Mouse (Mus musculus): ENCODE measurements around the gene Spg7.
"Not testable (repeated sequence)": the region's sequence is repeated elsewhere in the genome, so short reads cannot be mapped to it uniquely, and the experiment has no call there.

Spg7 gene

DNA sequence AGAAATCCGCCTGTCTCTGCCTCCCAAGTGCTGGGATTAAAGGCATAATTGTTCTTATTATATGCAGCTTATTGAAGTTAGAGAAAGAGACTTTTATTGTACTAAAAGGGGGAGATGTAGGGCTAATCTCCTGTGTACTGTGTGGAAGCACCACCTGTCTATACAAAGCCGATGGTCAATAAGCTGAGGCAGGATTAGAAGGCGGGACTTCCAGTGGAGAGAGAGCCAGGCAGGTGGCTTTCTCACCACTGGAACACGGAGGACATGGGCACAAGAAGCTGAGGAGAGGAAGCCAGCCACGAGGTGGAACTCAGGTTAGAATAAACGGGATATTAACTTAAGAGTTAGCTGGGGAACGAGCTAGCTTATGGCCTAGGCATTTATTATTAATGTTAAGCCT is at the start of gene Spg7:
Spg7 (plus strand) TSS at position 222 of the 400 bp plus-strand sequence.
- DNase-seq (ENCODE audit: inconsistent ontology term): no peak

DNA sequence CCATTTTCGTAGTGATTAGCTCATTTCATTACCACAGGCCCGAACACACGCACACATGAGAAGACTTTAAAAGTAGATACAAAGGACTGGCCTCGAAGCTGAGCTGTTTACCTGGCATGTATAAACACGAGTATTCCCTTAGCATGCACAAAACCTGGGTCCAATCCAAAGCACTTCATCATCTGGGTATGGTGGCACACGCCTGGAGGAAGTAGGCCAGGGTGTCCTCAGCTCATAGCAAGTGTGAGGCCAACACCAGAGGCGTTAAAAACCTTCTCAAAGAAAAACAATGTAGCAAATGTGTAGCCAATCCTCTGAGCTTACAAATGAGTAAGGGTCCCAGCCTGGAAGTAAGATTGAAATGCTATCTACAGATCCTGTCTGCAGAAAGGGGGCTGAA is 48.3 kb upstream of the Spg7 start:
- DNase-seq (ENCODE audit: inconsistent ontology term): no peak

DNA sequence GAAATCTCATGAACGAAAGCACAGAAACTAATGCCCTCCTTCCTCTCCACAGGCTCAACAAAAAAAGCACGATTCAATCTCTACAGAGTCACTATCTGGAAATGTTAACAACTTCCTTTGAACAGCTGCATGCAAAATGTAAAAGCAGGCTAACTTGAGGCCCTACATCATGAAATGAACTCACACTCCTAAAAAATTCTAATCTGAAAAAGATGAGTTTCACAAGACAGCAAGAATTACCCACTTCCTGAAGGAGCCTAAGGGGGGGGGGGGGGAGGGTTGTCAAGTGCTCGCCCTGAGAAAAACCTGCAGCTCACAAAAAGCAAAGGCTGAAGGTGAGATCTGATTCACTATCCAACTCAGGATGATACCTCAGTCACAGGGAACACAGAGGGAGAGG is 47.7 kb upstream of the Spg7 start:
- no peak for DNase-seq (ENCODE audit: inconsistent ontology term)

DNA sequence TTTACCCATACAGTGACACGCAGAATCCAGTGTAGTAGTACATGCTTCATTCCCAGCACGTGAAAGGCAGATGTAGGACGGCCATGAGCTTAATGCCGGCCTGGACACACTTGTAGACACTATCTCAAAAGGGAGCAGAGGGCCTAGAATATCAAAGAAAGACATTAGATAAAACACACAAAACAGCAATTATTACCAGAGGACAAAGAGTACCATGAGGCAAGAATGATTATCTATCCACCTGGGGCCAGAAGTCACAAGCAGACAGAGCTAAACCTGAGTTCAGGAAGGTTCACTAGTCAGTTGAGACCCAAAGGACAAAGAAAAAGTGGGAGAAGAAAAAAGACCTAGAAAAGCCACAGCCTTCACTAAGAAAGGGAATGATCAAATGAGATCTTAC is 45.6 kb upstream of the Spg7 start:
- no peak for DNase-seq (ENCODE audit: inconsistent ontology term)

DNA sequence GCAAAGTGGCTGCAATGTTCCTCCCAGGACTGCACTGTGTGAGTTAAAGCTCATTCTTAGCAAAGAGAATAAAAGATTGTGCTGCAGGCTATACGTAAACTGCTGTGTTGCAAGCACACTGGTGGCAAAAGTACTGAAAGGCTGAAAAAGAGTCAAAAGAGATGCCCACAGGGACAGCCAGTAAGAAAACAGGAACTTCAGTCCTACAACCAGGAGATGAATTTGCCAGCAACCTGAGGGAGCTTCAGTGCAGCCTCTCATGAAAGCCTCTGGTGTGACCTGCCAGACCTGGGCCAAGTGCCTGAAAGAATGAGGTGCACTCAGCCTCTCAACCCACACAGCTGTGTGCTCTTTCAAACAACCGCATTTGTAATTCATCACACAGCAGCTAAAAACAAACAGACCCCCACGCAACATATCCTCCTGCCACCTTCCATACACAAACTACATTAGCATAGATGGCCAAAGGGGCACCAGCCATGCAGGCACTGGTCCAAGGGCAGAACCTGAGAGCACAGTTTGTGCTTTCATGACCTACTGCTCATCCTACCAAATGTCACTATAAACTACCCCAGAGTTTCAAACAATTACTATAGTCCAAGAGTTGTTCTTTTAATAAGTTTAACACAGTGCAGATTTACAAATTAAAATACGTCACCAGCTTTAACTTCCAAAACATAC is 44.1 kb upstream of the Spg7 start:
- no peak for DNase-seq (ENCODE audit: inconsistent ontology term)

DNA sequence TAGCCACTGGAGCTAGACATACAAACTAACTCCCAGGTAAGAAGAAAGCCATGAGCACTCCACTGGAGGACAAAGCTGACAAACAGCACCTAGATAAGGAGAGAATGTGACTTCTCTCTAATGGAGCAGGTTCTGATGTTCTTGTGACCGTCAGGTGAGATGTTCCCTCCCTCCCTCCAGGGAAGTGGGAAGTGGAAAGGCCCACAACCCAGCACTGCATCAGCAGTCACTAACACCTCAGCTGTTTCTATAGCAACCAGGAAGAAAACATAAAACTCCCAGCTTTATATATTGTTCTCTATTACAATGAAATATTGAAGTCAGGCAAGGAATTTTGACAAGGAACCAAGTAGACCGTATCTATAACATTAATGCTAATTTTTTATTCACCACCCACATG is 42.7 kb upstream of the Spg7 start:
- no peak for DNase-seq (ENCODE audit: inconsistent ontology term)

DNA sequence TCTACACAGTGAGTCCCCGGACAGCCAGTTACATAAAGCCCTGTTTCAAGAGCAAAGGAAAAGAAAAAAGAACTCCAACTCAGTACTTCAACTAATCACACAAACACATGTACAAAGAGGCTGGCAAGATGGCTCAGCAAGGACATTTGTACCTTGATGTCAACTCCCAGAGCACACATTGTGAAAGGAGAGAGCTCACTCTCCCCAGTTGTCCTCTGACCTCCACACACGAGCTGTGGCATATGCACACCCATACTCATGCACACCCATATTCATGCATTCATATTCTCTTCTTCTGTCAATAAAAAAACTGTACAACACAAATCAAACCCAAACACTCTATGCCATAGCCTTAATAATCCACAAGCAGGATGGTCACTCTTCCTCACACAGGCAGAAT is 41.9 kb upstream of the Spg7 start:
- DNase-seq (ENCODE audit: inconsistent ontology term): no peak

DNA sequence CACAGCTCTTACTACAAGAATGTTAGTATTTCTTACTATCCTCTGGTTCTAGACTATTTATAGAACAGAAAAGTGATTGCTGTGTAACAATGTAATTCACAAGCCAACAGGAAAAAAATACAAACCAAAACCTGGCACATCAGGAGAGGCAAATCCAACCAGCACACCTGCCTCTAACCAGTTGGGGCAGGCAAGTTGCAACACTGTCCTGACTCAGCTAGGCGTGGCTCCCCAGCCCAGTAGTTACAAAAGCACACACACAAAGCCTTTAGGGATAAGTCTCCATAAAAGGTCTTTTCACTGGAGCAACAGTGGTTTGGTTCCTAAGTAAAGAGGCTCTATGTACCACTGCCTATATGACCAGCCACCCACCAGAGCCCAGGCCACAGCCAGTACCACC is 41.5 kb upstream of the Spg7 start:
- DNase-seq (ENCODE audit: inconsistent ontology term): peak; percentile 42

DNA sequence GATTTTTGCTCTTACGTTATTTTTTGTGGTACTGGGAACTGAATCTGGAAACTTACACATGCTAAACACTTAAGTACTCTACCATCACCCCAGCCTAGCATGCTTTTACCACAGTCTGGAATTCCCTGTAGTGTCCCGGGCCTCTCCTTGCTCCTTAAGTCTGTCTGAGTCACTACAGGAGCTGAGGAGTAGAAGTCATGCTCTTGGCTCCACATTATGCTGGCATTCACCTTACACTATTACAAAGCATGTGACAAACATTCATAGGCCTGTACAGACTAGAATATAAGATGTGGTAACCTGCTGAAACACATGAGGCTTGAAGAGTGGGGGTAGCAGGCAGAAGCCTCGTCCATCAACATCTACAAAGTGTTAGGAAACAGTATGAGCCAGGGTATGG is 40.0 kb upstream of the Spg7 start:
- no peak for DNase-seq (ENCODE audit: inconsistent ontology term)

DNA sequence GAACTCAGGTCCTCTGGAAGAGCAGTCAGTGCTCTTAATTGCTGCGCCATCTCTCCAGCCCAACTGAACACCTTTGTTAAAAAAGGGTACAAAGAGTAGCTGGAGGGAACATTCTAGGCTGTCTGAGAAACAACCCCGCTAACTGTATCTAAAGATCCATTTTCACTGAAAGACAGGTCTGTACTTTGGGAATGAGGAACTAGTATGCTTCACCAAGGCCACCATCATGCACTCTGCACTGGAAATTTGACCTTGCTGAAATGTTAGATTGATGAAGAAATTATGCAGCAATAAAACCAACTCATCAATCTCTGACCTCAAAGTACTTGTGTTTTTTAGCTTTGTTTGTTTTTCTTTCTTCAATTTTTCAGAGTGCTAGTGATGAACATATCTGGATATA is 38.5 kb upstream of the Spg7 start:
- no peak for DNase-seq (ENCODE audit: inconsistent ontology term)

DNA sequence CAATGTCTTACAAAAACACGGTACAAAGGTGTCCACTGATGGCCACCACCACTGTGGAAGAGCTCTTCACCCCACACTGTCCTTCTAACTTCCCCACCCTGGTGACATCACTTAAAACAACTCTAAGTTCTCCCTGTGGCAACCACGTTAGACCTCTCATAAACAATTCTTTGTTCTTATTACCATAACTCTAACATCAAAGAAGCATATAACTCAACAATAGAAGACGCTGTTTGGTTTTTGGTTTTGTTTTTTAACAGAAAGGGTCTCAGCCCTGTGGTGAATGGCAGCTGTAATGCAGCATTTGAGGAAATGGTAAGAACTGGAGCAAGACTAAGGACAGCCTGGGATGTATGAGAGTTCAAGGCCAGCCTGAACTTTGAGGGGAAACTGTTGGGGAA is 36.8 kb upstream of the Spg7 start:
- DNase-seq (ENCODE audit: inconsistent ontology term): no peak

DNA sequence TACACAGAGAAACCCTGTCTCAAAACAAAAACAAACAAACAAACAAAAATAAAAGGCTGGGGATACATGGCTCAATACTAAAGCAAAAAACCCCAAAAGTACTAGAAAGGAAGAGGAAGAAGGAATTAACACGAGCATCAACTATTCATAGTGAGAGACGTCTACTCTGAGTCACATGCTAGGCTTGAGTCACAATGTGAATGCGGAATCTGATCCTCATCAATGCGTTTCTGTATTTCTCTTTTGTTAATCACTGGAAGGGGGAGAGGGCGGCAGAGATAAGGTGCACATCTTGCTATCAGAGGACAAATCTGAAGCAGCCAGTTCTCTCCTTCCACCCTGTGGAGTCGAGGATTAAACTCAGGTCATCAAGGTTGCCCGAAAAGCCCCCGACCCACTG is 35.0 kb upstream of the Spg7 start:
- no peak for DNase-seq (ENCODE audit: inconsistent ontology term)

DNA sequence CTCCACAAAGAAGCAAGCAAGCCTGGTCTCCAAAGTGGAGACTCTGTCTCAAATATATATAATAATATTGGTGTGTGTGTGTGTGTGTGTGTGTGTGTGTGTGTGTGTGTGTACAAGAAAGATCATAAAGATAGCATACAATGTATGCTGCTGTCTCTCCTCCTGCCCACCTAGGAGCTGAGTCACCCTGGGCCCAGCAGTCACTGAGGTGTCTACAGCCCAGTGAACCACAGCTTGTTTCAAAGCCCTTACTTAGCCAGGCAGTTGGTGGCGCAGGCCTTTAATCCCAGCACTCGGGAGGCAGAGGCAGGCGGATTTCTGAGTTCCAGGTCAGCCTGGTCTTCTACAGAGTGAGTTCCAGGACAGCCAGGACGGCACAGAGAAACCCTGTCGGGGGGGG is 32.7 kb upstream of the Spg7 start:
- not testable (repeated sequence) for DNase-seq (ENCODE audit: inconsistent ontology term)

DNA sequence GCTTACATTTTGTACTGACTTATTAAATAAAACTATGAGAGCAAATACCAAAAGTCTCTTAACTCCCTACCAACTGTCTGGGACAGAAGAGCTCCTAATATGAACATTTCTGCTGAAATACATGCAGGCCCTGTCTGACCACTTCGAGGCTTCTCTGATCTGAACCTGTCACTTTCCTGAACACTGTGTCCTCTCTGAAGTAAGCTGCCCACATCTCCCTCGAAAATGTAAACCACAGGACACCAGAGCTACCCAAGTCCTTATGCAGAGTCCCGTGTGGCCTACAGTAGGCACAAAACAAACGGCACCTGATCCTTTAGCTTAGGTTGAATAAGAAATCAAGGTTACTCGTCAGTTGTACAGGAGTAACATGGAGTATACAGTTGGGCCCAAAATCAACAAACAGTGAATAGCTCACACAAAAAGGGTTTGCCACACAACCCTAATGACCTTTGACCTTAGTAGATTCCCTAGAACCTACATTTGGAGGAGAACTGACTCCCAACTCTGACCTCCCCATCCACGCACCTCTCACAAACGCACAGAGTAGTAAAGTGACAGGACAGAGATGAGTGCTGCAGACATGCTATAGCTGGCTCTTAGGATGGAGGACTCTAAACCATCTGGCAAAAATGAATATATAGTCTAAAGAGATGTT is 31.3 kb upstream of the Spg7 start:
- no peak for DNase-seq (ENCODE audit: inconsistent ontology term)

DNA sequence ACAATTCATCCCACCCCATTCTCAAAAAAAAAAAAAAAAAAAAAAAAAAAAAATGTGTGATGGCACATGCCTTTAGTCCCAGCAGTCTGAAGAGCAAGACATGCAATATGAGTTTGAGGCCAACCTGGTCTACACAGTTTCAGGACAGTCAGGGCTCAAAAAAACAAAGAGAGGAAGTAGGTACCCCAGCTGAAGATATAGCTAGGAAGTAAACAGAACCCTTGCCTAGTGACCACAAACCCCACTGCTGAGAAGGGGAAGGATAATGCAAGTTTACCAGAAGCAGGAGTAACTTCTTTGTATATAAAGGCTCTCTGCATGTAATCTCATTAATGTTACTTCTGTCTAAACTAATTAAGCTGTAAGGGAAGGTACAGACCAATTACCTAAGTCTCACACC is 30.0 kb upstream of the Spg7 start:
- no peak for DNase-seq (ENCODE audit: inconsistent ontology term)

DNA sequence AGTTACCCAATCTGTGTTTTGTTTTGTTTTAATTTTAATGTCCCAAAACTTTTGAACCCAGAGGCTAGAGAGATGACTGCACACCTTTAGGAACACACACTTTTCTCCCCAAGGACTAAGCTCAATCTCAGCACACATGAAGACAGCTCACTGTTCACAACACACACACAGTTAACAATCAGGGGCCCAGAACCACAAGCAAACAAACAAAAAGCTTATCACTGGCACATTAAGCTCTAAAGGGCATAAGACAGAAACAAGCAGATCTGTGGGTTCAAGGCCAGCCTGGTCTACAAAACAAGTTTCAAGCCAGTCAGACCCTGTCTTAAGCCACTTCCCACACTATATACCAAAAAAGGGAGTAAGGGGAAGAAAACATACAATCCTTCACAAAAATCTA is 29.3 kb upstream of the Spg7 start:
- DNase-seq (ENCODE audit: inconsistent ontology term): no peak

DNA sequence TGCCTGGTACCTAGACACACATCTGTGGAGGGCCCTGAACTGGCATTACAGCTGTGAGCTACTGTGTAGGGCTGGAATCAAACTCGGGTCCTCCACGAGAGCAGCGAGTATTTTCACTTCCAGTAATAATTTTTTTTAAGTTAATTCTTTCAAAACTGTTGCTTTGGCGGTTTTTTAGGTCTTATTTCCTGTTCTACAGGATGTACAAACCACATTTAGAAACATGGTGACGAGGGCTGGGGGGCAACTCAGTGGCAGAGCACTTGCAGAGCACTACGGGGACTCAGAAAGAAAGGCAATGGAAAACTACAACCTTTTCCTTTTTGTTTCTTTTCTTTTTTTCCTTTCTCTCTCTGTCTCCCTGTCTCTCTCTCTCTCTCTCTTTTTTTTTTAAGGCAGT is 28.6 kb upstream of the Spg7 start:
- no peak for DNase-seq (ENCODE audit: inconsistent ontology term)

DNA sequence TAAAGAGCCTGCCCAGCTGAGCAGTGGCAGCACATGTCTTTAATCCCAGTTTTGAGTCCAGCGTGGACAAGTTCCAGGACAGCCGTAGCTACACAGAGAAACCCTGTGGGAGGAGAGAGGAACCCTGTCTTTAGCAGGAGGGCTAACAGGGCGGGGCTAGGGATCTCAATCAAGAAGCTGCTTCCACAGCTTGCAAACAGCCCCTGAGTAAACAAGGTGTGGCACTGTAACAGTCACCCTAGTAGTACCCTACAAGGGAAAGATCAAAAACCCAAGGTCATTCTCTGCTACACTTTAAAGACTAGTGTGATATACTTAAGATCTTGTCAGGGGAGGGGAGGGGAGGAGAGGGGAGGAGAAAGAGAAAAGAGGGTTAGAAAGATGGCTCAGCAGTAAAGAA is 25.8 kb upstream of the Spg7 start:
- no peak for DNase-seq (ENCODE audit: inconsistent ontology term)

DNA sequence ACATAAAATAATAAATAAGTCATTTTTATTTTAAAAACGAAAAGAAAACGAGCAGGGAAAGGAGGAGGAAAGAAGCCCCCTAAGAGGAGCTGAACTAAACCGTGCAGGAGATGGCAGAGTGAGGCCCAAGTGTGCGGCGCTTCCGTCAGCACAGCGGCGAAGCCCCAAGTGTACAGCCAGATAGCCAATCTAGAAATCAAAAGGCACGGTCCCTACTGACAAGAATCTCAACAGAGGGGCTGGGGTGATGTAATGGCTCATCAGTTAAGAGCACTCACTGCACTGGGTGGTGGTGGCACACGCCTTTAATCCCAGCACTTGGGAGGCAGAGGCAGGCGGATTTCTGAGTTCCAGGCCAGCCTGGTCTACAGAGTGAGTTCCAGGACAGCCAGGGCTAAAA is 25.3 kb upstream of the Spg7 start:
- DNase-seq (ENCODE audit: inconsistent ontology term): no peak

DNA sequence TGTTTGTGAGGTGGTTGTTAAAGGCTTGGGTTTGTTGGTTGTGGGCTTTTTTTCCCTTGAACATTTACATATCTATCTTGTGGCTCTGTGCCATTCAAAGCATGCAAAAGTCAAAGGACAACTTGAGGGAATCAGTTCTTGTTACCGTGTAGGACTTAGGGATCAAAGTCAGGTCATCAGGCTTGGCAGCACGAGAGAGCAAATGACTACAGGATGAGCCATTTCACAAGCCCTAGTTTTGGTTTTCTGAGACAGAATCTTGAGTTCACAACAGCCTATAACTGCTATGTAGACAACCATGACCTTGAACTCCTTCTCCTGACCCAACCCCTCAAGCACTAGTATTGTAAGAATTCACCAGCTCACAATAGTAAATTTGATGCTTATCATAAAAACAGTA is 24.4 kb upstream of the Spg7 start:
- DNase-seq (ENCODE audit: inconsistent ontology term): no peak

DNA sequence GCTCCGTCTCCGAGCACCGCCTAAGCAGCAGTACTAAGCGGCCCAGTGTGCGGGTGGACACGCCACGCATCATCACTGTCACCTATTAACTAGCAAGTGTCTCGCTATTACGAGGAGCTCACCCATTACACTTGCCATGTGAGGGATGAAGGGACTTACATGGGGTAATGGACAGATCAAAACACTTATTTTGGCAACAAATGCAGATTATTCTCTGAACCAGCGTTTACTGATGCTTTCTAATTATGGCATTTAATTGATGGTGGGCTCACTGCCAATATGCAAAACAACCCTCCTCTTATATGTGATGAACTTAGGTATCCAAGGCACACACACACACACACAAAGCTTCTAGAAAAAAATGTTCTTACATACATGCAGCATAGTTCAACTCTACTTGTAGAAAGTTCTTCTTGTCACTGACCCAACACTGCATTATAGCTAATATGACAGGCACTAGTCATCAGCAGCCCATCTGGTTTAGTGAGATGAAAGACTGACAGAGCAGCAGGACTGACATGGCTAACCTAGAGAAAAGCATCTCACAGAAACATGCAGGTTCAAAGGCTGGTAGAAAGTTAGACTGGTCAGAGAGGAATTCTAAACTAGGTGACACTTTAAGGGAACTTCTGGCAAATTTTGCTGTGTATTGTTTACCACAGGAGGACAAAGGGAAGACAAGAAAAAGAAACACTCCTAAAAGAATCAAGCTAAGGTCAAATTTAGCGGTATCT is 23.2 kb upstream of the Spg7 start:
- peak; percentile 39 for DNase-seq (ENCODE audit: inconsistent ontology term)

DNA sequence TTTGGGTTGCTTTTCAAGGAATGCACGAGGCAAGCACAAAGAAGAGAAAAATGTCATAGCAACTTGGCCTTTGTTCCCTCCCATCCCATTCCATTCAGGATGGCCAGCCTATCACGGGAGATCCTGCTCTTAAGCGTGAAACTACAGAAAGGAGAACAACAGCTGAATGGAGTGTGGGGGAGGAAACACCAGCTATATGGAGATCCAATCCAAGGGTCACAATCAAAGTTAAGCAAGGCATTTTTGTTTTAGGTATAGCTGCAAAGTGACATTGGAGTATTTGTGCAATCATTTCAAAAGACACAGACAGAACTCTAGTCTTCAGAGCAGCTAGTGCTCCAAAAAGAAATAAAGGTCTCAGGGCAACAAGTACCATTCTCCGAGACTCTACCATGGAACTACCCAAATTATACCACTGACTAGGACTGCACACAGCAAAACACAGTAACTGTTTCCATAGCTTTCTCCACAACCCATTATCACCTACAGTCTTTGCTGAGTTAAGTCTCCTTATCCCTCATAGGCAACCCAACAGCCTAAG is 22.6 kb upstream of the Spg7 start:
- DNase-seq (ENCODE audit: inconsistent ontology term): peak; percentile 75
